Mouse (Mus musculus) thymus, postnatal 25 days (tissue): ENCODE data around the gene Atpif1.

Experiments used
- DNase-seq: peaks from one replicate; pipeline ENCODE4 v3.0.0; 2022

The Atpif1 gene

DNA sequence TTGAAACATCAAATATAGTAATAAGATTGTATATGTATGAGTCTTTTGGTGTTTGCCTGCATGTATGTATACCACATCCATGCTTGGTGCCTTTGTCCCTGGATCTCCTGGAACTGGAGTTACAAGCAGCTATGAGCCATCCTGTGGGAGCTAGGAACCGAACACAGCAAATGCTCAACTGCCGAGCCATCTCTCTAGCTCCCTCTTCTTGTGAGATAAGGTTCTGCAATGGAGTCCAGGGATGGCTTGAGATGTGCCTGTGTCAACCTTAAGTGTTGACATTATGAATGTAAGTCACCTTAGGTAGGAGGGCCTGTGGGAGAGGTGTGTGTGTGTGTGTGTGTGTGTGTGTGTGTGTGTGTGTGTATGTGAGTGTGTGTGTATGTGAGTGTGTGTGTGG lies 6.8 kb downstream of the Atpif1 start:
- peak; percentile 16 for DNase-seq

DNA sequence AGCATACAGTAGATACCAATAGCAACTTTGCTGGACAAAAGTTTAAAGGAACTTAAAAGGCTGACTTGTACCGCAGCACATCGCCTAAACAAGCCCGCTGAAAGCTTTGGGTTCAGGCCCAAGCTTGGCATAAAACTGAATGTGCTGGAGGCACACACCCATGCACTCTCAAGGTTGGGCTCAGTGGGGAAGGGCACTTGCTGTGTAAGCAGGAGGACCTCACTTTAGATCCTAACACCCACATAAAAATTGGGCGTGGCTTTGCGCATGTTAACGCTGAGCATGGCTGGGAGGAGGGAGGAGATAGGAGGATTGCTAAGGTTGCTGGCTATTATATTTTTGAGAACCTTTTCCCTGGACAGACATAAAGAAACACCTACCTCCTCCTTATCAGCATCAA lies 8.7 kb downstream of the Atpif1 start:
- no peak for DNase-seq

DNA sequence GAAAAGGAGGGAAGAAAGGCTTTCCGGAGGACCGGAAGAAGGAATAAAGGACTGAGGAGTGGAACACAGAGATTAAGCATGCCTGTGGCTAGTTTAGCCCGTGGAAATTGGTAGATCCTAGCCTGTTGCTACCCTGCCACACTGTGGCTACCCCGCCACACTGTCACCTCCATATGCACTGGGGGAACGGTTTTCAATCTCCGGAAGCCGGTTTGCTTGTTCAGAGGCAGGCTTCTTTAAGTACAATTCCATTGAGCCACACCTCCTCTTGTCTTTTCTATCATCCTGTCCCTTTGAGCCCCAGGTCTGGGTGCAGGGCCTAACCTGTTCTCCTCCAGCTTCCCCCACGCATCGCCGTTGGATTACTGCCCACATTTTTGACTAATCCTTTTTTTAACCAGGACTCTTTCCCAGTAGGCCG lies 9.1 kb downstream of the Atpif1 start:
- no peak for DNase-seq

DNA sequence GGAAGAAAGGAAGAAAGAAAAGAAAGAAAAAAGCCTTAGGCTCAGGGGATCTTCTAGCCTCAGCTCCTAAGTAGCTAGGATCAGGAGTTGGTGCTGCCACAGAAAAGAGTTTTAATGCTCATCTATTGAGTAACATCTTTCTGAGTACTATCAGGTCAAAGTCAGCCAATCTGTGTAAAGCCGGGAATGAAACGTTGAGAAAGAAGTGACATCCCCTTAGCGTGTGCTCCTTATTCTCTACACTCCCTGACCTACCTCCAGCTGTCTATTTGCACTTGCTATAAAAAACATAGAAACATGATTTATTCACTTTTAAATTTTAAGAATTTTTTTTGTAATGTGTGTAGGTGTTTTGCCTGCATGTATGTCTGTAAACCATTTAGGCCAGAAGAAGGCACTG lies 14.3 kb downstream of the Atpif1 start:
- DNase-seq: no peak

DNA sequence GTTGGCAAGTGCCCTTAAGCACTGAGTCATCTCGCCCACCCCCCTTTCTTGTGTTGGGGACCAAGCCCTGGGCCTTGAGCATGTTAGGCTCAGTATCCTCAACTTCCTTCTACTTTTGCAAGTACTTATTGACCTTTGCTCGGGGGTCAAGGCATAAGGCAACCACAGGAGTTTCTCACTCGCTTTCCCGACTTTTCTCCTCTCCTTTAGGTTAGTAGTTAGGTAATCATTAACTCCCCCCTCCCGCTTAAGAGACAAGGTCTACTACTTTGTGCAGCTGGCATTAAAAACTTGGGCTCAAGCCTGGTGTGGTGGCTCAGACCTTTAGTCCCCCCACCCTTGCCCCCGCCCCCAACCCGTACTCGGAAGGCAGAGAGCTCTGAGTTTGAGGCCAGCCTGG lies 15.4 kb downstream of the Atpif1 start:
- no peak for DNase-seq

DNA sequence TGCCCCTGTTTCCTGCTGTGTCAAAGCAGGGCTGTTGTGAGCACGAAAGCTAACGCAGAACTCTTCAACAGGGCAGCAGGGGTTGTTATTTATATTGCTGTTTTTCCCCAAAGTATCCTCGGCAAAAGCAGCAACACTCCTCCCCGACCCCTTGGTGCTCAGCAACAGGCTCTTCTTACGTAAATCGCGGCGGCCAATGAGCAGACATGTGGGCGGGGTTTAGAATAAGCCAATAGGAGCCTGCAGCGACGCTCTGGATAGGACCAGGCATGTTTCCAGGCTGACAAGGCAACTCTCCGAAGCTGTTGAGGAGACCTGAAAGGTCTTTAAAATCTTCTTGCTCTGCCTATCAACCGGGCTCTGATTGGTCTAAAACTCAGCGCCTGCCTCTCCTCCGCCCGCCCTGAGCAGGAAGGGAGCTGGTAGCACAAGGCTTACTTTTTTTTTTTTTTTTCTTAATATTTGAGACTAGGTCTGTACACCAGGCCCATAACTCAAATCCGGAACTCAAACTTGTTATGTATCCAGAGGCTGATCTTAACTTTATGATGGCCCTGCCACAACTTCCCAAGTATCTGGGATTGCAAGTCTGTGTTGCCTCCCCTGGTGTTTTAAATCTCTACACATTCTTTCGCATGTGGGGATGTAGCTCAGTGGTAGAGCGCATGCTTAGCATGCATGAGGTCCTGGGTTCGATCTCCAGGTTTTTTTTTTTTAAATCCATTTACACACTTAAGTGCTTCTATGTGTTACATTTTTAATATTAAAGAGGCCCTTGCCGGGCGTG lies 17.9 kb downstream of the Atpif1 start:
- peak; percentile 88 for DNase-seq

DNA sequence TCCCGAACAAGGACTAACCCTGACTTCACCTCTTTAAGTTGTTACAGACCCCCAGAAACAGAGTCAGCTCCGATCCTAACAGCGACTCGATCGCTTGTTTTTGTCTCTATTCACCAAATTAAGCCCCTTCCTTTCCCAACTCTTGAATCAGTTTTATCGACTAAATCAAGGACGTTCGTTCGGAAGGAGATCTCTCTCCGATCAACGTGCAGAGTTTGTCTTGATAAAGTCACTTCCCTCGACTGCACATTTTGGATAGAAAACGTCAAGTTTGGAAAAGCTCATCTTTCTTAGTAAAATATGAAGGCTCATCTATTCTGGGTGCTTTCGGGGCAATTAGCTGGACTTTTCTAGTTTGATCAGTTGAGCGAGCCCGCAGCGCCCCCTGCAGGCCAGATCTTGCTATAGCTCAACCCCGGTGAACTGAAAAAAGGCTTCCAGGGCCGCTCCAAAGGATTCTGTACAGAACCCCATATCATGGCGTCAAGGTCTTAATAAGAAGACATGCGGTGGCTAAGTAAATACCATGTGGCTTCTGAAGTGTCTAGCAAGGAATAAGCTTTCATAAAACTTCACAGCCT lies 18.8 kb downstream of the Atpif1 start:
- DNase-seq: peak; percentile 84

DNA sequence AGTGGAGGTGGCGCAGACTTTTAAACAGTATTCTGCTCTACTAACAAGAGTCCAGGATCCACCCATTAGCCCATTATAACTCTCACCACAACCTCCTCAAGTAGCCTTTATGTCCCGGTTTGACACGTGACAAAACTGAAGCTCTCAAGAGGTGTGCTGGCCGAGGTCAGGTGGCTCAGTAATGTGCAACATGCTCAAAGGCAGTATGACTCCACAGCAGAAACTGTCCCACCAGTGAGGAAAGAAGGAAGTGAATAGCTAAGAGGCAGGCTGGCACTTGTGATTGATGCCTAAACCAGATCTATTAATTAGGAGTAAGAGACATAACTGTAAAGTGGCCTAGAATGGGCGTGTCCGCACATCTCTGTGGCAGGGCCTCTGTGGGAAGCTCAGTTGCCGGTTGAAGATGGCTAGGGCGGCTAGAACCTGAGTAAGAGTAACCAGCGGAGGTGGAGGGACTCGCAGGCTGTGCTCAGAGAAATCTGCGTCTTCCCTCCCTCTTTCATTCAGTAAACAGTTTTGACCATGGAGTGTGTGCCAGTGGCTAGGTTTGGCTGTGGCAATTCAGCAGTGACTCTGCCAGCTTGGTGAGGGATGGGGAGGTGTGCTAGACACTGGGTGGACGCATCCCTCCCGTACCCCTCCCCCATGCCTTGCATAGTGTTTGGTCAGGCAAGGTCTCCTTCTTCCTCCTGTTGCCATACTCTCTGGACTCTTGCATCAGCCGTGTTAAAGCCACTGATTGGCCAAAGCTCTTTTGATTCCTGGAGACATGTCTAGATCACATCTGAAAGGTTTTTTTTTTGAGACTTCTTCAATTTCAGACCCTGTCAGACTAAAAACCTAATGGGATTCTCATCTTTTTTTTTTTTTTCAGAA lies 19.8 kb downstream of the Atpif1 start:
- DNase-seq: no peak

DNA sequence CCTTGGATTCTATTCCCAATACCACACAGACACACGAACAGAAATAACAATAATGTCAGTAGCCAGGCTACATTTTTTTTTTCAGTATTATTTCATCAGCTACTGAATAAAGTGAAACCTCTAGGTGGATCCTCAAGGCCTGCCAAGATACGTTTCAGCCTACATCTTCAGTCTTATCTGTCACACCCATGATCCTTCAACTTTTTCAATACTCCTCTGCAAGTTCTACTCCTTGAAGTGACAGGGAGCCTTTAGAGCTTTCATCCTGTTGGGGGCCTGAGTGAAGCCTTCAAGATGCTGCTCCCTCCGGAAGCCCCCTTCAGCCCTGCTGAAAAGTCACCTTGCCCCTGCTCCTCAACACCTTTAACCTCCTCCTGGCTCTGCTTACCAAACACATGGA lies 21.4 kb downstream of the Atpif1 start:
- DNase-seq: no peak

DNA sequence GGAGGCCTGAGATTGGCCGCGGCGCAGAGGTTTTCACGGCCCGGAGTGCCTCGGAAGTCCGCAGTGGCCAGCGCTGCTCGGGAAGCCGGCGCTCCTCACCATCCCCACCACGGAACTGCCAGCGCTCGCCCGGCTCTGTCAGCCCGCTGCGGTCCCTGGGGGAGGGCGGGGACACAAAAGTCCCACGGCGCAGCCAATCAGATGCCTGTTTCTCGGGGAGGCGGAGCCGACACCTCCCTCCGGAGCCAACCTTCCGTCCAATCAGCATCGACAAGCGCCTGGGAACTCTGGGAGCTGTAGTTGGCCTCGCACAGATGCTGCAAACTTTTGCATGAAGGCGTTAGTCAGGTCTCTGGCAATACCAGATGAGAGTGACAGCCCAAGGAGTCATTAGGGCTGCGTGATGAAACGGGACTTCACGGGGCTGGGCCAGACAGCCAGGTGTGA lies 23.1 kb downstream of the Atpif1 start, which contains the start of gene Sesn2:
TSS of gene Sesn2 (minus strand) at position 150 of the 447 bp plus-strand sequence.
- peak; percentile 97 for DNase-seq

DNA sequence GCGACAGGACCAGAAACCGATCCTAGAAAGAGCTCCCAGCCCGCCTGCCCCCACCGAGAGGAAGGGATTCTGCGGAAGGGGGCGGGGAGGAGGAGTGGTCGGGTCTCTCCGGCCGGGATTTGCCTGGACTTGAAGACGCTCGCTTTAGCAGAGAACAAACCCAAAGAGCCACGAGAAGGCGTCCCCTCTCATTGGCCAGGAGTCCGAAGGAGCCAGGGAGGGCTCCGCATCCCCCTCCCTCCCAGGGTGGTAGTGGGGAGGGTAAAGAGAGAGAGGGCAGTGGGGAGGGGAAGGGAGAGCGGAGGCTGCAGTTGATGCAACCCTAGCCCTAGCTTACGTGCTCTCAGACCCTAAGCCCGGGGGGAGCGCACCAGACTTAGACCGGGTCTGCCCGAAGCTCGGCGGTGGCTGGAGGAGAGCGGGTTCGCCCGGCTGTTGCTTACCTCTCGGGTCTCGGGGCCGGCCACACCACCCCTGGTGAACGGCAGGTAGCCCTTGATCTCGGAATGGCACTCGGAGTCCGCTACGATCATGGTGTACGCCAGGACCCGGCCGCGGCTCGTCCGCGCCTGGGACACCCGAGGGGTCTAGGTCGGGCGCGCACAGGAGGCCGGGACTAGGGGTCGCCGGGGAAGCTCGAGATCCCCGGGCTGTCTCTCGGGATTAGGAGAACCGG lies 23.7 kb downstream of the Atpif1 start:
- DNase-seq: peak; percentile 29

DNA sequence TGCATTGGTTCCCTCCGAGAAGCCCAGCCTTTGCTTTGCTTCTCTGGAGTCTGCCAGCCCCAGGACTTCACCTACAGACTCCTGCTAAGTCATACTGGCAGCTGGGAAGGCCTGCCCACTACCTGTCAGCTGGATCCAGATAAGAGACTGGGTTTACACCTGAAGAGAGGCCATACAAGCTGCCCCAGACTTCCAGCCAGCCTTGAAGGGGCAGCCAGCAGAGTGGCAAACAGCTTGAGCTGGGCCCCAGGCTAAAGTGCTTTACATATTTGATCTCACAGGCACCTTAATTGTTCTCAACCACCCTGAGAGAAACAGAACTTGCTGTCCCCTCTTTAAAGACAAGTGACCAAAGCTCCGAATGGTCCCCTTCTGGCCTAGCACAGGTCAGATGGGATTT lies 26.2 kb downstream of the Atpif1 start:
- no peak for DNase-seq

DNA sequence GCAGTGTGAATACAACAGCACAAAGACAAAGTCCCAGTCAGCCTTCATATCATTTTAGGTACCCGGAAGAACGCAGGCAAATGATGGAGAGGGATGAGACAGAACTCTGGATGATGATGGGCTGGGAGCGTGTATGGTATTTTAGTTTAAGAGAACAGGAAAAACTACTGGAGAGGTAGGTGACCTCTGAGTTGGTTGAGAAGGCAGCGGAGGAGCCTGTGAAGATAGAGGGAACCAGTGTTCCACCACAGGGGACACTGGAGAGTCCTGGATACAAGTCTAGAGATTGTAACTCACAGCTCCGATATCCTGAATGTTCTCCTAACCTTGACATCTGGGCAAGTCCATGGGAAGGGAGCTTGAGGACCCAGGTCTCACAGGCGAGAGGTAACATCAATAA lies 27.2 kb downstream of the Atpif1 start:
- DNase-seq: no peak

DNA sequence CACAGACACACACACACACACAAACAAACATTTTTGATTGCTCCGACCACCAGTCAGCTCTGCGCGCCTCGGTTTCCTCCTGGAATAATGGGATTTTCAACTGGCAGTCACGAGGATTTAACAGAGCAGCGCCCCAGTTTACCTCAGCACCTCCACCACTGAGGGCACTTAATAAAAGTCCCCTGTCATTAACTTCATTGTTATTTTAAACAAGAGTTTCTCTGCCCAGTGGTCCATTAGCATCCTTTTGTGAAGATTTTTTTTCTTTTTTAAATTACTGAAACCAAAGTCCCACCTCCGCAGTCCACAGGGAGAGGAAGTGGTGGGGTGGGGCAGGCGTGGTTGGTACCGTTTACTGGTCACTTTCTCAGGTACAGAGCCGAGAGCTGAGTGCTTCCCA lies 27.7 kb downstream of the Atpif1 start:
- DNase-seq: no peak

DNA sequence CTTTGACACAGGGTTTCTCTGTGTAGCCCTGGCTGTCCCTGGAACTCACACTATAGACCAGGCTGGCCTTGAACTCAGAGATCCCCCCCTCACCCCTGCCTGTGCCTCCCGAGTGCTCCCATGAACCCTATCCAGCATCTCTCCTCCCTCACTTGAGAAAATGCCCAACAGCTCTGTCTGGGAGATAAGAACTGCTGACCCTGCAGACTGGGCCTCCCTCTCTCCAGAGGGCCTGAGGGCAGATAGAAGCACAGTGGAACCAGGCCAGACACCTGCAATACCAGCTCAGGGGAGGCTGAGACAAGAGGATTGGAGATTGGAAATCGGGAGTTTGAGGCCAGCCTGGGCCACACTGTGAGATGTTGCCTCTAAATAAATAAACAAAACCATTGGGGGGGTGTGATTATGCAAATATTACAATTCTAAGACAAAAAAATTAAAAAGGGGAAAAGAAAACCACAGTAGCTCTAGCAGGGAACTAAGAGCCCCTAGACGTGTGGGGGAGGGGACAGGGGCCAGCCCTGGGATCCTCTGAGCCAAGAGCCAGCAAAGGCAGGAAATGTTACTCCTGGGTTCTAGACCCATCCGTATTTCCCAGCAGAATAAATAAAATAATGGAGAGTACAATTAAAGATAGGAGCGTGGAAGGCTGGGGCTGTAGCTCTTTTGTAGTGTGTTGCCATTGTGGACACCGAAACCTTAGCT lies 28.3 kb downstream of the Atpif1 start:
- DNase-seq: no peak

DNA sequence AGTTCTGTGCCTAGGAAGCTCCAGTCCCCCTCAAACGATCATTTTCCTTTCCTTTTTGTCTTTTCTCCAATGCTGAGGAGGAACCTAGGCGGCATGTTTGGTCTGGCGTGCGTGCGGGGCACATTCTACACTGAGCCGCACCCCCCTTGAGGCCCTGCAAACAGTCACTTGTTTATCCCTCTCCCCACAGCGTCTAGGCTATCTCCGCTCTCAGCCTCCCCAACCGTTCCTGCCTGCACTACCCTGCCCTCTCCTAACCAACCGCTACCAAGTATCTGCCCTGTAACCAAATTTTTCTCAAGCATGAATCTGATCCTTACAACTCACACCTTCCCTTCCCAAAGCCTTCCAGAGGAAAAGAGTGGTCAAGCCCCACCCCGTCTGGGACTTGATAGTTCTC lies 30.1 kb downstream of the Atpif1 start:
- DNase-seq: no peak

DNA sequence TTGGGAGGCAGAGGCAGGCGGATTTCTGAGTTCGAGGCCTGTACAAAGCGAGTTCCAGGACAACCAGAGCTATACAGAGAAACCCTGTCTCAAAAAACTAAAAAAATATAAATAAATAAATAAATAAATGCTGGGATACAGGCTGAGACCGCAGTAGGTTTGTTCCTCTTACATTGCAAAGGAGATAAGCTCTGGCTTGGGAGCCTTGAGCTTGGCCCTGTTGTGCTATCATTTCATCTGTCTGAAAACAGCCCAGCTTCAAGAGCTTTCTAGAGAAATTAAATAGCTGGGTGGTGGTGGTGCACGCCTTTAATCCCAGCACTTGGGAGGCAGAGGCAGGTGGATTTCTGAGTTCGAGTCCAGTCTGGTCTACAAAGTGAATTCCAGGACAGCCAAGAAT lies 31.8 kb downstream of the Atpif1 start:
- no peak for DNase-seq

DNA sequence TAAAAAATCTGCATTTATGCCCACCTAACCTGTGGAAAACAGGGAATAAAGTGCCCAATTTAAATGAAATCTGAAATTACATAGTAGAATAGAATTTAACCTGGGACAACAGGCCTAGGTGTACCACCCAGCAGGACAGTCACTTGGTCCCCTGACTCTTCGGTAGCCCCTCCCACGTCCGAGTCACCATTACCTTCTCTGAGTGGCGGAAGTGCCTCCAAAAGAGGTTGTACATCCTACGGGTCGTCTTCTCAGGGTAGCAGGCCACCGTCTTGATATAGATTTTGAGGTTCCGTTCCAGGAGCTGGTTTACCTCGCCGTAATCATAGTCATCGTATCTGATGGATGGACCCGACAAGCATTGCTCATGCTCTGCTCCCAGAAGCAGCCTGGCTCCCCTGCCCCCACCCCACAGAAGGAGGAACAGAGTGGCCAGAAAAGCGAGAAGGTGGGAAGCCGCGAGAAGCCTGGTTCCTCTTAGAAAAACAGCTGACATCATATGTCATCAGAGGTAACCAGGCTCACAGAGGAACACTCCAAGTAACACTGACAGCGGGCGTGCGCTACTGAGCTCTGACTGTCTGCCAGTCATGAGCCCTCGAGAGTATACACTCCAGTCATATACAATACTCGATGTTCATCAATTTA lies 39.1 kb downstream of the Atpif1 start:
- no peak for DNase-seq

DNA sequence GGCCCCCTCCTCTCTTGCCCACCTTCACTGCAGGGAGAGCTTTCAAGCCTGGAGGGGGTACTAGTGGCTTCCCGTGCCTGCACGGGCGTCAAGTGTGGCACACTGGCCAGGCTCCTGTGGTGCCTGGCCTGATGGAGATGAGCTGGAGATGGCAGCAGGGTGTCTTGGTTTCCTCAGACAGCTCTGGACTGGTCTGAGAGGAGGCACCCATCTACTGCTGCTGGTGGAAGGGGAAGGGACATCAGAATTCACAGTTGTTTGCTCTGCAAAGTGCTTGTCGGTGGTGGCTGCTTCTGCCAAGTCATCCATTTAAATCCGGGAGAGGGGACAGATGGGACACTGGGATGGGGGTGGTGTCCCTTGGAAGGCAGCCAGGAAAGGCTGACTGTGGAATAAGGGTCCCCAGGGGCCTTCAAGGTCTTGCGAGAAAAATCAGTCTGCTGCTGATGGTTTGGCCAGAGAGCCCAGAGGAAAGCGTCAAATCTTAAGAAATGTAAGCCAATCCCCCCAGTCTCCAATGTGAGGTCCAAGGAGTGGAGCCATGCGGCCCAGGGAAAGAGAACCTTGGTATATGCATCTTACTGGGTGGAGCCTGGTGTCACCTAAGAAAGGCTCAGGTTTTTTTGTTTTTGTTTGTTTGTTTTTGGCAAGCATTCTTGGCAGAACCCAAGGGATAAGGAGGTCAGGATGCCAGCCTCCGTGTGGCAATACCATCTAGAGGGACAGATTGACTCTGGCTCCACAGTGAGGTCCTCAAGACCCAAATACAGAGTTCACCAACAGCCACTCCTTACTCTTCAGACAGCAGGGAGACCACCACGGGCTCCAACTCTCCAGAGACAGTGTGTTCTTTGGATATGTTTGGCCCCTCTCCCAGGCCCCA lies 41.0 kb downstream of the Atpif1 start:
- DNase-seq: no peak

DNA sequence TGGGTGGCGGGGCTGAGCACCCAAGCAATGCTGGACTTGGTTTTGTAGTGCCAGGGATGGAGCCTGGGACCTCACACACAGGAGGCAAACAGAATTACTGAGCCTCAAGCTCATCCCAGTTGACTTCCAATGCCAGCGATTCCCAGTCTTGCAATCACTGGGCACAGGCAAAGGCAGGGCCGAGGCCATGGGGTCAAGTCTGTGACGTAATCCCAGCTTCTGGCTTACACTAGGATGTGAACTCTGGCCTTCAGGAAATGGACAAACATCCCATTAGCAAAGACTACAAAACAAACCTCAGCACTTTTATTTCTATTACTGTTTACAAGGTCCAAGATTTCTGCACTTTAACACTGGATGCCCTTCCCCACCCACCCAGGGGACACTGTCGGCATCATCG lies 41.7 kb downstream of the Atpif1 start:
- DNase-seq: no peak

DNA sequence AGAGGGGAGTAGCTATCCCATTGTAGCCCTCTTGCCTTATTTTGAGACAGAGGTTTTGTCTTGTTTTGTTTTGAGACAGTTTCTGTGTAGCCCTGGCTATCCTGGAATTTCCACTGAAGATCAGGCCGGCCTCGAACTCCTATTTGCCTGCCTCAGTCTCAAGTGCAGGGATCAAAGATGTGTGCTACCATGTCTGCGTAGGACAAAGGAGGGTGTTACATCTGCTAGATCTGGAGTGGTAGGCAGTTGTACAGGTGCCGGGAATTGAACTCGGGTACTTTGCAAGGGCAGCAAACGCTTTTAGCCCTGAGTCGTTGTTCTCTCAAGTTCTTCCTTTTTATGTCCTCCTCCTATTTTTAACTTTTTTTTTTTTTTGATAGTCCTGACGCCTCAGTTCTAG lies 42.4 kb downstream of the Atpif1 start:
- DNase-seq: no peak
